Mouse (Mus musculus) macrophage (primary cell): ENCODE data around the gene Catsper1. TPM values are rescaled to one million over a fixed set of nuclear protein-coding genes. Genes with fewer than 3 reads are reported as not detected.

Source experiments
- H3K27ac ChIP-seq: fragments of 350-480 bp; formaldehyde crosslinking; 2 replicates; pipeline ENCODE4 v1.9.0; 2021
- H3K36me3 ChIP-seq: fragments of 350-480 bp; formaldehyde crosslinking; 2 replicates; pipeline ENCODE4 v1.9.0; 2021; ENCODE audit errors: inconsistent target
- H3K4me3 ChIP-seq: fragments of 350-480 bp; formaldehyde crosslinking; 2 replicates; pipeline ENCODE4 v1.9.0; 2021; ENCODE audit errors: inconsistent target
- H3K79me2 ChIP-seq: fragments of 350-480 bp; formaldehyde crosslinking; 2 replicates; pipeline ENCODE4 v1.9.0; 2021; ENCODE audit errors: inconsistent target
- WGBS: methylation state at CpG from one replicate; pipeline ENCODE4 v1.1.7; 2026; ENCODE audit warnings: inconsistent platforms; ENCODE audit not compliant: missing documents; 5-methylcytosine and 5-hydroxymethylcytosine counted together
- polyA plus RNA-seq: library from polyadenylated mRNA; stranded (reverse); fragments of 250-400 nt; gene quantifications from 3 replicates; pipeline ENCODE4 v1.2.4, GENCODE M21; 2018; ENCODE audit warnings: inconsistent platforms

Catsper1 gene
- polyA plus RNA-seq, 1 experiment from 2014 or later, result not detected

DNA sequence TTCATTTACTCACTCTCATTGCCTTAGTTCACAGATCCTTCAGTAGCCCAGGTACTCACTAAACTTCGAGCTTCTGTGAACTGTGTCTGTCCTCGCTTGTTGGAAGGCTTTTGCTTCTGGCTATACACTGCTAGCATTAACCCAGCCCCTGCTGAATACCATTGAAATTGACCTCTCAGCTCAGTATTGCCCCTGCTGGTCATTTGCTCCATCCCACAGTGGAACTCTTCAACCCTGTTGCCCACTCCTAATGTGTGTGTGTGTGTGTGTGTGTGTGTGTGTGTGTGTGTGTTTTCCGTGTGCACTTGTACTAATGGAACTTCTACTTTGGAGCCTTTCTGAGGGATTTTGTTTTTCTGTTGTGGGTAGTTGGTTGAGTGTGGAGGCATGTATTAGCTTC, 35.4 kb downstream of the Catsper1 start:
- H3K4me3 ChIP-seq, result no peak overlapping the region
- H3K36me3 ChIP-seq, result peaks cover 15% of the 10 kb centered on the region
- 83% methylated on average over 2 of the region's 3 CpGs for WGBS

DNA sequence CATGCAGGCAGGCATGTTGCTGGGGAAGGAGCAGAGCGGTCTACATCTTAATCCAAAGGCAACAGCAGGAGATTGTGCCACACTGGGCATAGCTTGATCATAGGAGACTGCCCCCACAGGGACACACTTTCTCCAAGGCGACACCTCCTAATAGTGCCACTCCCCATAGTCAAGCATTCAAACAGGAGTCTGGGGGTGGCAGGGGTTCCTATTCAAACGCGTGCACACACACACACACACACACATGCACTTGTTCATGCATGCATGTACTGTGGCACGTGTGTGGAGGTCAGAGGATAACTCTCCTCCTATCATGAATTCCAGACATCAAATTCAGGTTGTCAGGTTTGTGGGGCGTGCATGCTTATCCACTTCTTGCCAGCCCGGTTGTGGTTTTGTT, 37.2 kb downstream of the Catsper1 start:
- H3K79me2 ChIP-seq, result peaks cover 17% of the 10 kb centered on the region
- WGBS, result 94% methylated on average over 7 of the region's 7 CpGs
- no peak overlapping the region for H3K4me3 ChIP-seq
- H3K36me3 ChIP-seq, result peaks cover 15% of the 10 kb centered on the region
- no peak overlapping the region for H3K27ac ChIP-seq

More for the DNA sequence above, 35.4 kb downstream of the Catsper1 start:
- no peak overlapping the region for H3K27ac ChIP-seq
- H3K79me2 ChIP-seq, result peaks cover 26% of the 10 kb centered on the region

DNA sequence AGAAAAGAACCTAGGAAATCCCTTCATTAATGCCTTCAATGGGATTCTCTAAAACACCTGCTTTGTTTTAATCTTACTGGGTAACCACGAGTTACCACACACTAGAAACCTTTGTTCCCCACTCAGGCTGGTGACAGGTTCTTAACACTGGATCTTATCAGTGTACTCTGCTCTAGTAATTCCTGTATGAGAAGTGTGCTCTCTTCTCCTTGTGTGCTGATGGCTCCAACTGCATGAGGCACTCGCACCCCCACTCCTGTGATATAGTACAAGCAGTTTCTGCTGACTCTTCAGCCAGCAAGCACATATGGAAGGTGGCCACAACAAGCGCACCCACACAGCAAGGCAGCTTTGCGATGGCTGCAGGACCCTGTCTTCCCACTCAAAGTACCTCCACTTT, 38.6 kb downstream of the Catsper1 start:
- Histone ChIP-seq H3K79me2 (peaks cover 3% of the 10 kb centered on the region), H3K4me3 (no peak overlapping the region), H3K36me3 (peaks cover 30% of the 10 kb centered on the region), H3K27ac (no peak overlapping the region)
- WGBS, result 97% methylated on average over 4 of the region's 4 CpGs

DNA sequence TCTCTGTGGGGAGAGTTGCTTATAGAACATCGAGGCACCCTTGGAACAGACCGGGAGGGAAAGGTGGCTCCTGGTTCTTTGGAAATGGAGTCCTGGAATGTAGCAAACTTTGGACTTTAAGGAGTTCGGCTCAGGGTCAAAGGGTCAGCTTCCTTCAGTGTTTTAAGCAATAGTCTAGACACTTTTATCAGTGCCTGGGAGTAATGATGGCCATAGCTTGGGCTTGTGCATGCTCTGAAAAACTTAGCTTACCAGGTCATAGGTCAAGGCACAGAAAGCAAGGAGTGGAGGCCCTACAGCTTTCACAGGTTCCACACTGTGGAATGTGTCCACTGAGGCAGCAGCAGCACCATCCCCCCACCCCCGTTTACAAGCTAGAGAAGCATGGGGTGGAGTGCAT, 39.2 kb downstream of the Catsper1 start:
- 91% methylated on average over 4 of the region's 4 CpGs for WGBS
- peaks cover 33% of the 10 kb centered on the region for H3K36me3 ChIP-seq
- H3K4me3 ChIP-seq, result no peak overlapping the region
- no peak overlapping the region for H3K27ac ChIP-seq
- no peaks in the 10 kb centered on the region for H3K79me2 ChIP-seq

DNA sequence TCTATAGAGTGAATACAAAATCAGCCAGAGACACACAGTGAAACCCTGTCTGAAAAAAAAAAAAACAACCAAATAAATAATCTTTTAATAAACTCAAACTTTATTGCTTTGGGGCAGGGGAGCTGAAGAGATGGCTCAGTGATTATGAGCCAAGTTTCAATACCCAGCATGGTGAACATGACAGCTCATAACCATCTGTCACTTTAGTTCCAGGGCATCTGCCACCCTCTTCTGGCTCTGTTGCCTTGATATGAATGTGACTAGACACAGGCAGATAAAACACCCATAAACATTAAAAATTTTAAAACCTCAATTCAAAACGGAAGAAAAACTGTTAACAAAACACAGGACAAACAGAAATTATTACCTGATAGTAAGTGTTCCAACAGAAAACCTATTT, 41.9 kb downstream of the Catsper1 start:
- Histone ChIP-seq H3K79me2 (no peaks in the 10 kb centered on the region), H3K36me3 (peaks cover 48% of the 10 kb centered on the region), H3K27ac (no peak overlapping the region), H3K4me3 (no peak overlapping the region)
- 92% methylated on average over 1 of the region's 1 CpGs for WGBS

DNA sequence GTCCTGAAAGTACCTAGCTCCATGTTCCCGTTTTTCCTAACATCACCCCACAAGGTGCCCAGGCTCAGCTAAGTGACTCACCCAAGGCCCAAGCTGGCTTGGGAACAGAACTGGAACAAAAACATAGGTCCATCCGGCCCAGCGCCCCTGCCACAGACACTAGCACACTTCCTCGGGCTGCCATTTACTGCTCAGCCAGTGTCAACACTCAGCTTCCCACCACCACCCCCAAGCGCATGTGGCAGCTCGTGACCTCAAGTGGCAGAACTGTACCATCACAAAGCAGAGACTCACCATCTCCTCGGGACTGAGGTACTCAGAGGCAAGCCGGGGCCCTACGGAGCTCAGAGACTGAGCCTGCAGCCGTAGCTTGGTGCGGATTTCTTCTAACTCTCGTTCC, 47.8 kb downstream of the Catsper1 start:
- WGBS, result 94% methylated on average over 12 of the region's 12 CpGs
- no peak overlapping the region for H3K4me3 ChIP-seq
- peaks cover 38% of the 10 kb centered on the region for H3K79me2 ChIP-seq
- H3K36me3 ChIP-seq, result peaks cover 72% of the 10 kb centered on the region
- H3K27ac ChIP-seq, result no peak overlapping the region

DNA sequence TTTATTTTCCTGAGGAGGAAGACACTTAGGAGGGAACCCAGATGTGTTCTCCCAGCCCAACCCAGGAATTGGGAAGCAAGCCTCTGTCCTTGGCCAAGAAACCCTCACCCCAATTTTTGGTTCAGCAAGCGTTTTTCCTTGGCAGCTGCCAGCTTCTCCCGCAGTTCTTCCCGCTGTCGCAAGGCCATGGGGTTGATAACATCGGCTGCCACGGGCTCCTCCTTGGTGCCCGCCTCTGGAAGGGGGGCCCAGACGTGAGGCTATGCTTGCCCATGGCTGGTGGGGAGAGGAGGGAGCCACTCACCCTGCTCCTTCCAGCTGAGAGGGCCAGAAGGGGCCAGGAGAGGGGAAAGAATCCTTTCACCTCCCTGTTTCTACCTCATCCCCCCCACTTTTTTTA, 49.2 kb downstream of the Catsper1 start:
- Histone ChIP-seq H3K36me3 (peaks cover 58% of the 10 kb centered on the region), H3K27ac (no peak overlapping the region), H3K79me2 (peaks cover 38% of the 10 kb centered on the region), H3K4me3 (no peak overlapping the region)
- 91% methylated on average over 8 of the region's 8 CpGs for WGBS

DNA sequence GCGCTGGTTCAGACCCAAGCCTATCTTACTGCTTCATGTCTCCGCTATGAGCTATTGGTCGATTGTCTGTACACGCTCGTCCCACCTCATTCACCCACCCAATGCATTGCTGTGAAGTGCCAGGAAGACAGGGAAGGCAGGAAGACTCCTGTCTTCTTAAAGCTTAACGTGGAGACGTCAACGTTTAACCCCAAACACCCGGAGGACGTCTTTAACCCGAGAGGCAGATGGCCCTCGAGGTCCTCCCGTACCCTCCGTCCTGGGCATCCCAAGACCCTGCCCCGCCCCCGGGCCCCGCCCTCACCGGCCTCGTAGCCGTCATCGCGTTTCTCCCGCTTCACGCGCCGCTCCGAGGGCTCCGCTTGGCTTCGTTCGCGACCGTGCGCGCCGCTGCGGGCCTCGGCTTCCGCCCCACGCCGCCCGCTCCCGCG, 52.5 kb downstream of the Catsper1 start:
- H3K79me2 ChIP-seq, result peaks cover 38% of the 10 kb centered on the region
- under 1% methylated on average over 41 of the region's 43 CpGs for WGBS
- H3K27ac ChIP-seq, result no peak overlapping the region; the same call in 1 of the 2 replicates
- H3K36me3 ChIP-seq, result peaks cover 25% of the 10 kb centered on the region
- peak overlapping the region; percentile 79 for H3K4me3 ChIP-seq

DNA sequence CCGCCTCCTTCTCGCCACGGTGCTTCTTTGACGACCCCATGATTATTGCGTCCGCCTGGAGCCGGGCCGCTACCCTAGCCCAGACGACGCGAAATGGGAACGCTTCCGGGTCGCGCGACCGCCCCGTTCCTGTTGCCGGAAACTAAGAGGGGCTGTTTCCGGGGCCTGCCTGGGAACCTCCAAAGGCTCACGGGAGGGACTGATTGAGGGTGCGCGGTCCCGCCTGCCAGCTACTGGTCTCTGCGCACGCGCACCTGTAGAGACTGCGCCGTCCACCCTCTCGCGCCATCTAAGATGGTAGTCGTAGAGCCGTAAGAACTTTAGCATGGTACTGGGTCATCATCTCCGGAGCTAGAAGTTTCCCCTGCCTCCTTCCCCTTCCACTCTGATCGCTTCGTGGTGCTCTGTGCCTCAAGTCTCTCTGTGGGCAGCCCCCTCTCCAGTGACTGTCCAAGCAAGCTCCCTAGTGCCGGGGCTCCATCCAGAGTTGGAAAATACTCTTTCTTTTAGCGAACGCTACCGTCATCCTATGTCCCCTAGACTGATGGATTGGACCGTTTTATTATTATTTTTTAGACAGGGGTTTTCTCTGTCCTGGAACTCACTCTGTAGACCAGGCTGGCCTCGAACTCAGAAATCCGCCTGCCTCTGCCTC, 53.2 kb downstream of the Catsper1 start, which contains the start of gene Sart1:
Sart1 (minus strand) TSS at position 116 of the 655 bp plus-strand sequence.
- Histone ChIP-seq H3K4me3 (peak within 1 kb of the TSS; percentile 79), H3K79me2 (peaks cover 38% of the 10 kb centered on the region), H3K36me3 (peaks cover 18% of the 10 kb centered on the region), H3K27ac (peak within 1 kb of the TSS; percentile 66)
- WGBS, result under 1% methylated on average over 36 of the region's 43 CpGs

DNA sequence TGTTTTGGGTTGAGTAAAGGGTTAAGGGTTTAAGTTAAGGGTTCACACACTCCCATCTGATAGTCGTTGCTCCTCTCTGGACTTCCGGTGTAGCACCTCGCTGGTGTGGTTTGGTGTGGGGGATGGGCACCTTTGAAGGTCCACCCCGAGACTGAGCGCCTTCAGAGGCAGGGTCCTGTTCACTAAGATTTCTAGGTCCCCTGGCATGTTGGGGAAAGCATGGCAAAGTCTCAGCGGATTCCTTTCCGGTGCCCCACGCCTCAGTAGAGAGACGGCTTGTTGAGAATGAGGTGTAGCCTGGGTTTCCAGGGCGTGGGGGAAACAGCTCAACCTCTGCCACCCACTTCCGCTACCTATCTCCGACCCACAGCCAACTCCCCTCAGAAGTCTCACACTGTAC, 54.1 kb downstream of the Catsper1 start:
- H3K79me2 ChIP-seq, result peaks cover 35% of the 10 kb centered on the region
- peaks cover 9% of the 10 kb centered on the region; the same call in 1 of the 2 replicates for H3K36me3 ChIP-seq
- H3K27ac ChIP-seq, result peak overlapping the region; percentile 66
- peak overlapping the region; percentile 79 for H3K4me3 ChIP-seq
- 4% methylated on average over 12 of the region's 12 CpGs for WGBS

DNA sequence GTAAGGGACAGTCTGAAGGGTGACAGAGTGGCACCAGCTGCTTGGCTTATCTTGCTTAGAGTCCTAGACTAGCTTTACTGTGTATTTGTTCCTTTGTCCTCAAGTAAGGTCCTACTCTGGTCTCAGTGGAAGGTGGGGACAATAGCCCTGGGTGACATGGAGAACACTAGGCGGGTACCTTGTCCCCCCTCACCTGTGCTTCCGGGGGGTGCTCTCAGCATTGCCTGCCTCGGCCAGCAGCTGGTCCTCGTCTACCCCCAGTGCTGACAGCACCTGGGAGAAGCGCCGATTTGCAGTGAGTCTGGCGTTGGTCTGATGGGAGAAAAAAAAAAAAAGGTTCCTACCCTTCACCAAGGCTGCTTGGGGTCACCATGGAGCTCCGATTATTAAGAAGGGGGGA, 54.9 kb downstream of the Catsper1 start:
- H3K4me3 ChIP-seq, result no peak overlapping the region
- WGBS, result 73% methylated on average over 8 of the region's 8 CpGs
- peaks cover 27% of the 10 kb centered on the region for H3K79me2 ChIP-seq
- peaks cover under 1% of the 10 kb centered on the region; the same call in 1 of the 2 replicates for H3K36me3 ChIP-seq
- H3K27ac ChIP-seq, result peak overlapping the region; percentile 66; the same call in 1 of the 2 replicates

DNA sequence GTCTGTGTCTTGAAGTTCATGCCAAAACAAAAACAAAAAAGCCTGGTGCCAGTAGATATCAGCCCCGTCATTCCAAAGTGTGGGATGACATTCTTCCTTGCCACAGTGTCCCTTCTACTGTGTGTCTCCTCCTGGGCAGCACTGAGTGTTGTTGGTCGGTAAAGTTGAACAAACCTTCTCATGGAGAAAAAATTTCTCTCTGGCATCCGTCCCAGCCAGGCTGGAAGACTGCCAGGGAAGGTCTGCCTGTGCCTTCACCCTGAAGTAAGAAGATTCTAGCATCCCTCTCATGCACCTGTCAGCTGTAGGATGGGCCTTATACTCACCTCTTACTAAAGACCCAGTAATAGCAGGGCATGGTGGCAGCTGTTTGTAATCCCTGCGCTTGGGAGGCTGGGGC, 57.4 kb downstream of the Catsper1 start:
- WGBS, result 61% methylated on average over 4 of the region's 4 CpGs
- no peaks in the 10 kb centered on the region for H3K36me3 ChIP-seq
- H3K27ac ChIP-seq, result no peak overlapping the region
- peaks cover 3% of the 10 kb centered on the region for H3K79me2 ChIP-seq
- no peak overlapping the region for H3K4me3 ChIP-seq

Other genes with a start within 250 kb of the Catsper1 start
- gene Yif1a, start 247.2 kb upstream of the Catsper1 start, polyA plus RNA-seq, result 32.3 to 57.6 TPM (median 51.7 TPM) in 3 replicates
- gene Cnih2, start 237.2 kb upstream of the Catsper1 start, polyA plus RNA-seq, result 0.28 TPM in 1 of 3 replicates, not detected in the others
- 120 to 188 TPM (median 152 TPM) in 3 replicates for gene Rab1b, start 228.7 kb upstream of the Catsper1 start, polyA plus RNA-seq
- 9.0 to 14.1 TPM (median 10.4 TPM) in 3 replicates for gene Klc2, start 217.2 kb upstream of the Catsper1 start, polyA plus RNA-seq
- gene Pacs1, start 62.6 kb upstream of the Catsper1 start, polyA plus RNA-seq, result 14.8 to 16.9 TPM (median 16.9 TPM) in 3 replicates
- gene Sf3b2, start 40.3 kb upstream of the Catsper1 start, polyA plus RNA-seq, result 131 to 171 TPM (median 133 TPM) in 3 replicates
- gene Gal3st3, start 37.4 kb upstream of the Catsper1 start, polyA plus RNA-seq, result not detected in 3 replicates
- gene Cst6, start 13.8 kb downstream of the Catsper1 start, polyA plus RNA-seq, result 0.05 to 0.27 TPM in 2 of 3 replicates, not detected in the other
- 12.7 to 36.5 TPM (median 17.7 TPM) in 3 replicates for gene Eif1ad, start 31.0 kb downstream of the Catsper1 start, polyA plus RNA-seq
- 43.3 to 113 TPM (median 54.5 TPM) in 3 replicates for gene Banf1, start 31.4 kb downstream of the Catsper1 start, polyA plus RNA-seq
- gene Sart1, start 53.0 kb downstream of the Catsper1 start, polyA plus RNA-seq, result 31.4 to 48.9 TPM (median 32.4 TPM) in 3 replicates
- gene Tsga10ip, start 66.8 kb downstream of the Catsper1 start, polyA plus RNA-seq, result not detected in 3 replicates
- 147 to 170 TPM (median 156 TPM) in 3 replicates for gene Drap1, start 89.2 kb downstream of the Catsper1 start, polyA plus RNA-seq
- 28.7 to 55.4 TPM (median 29.9 TPM) in 3 replicates for gene AI837181, start 89.4 kb downstream of the Catsper1 start, polyA plus RNA-seq
- gene Fosl1, start 111.8 kb downstream of the Catsper1 start, polyA plus RNA-seq, result 0.43 TPM in 1 of 3 replicates, not detected in the others
- 0.80 to 3.3 TPM (median 2.9 TPM) in 3 replicates for gene Ccdc85b, start 122.2 kb downstream of the Catsper1 start, polyA plus RNA-seq
- gene Fibp, start 124.9 kb downstream of the Catsper1 start, polyA plus RNA-seq, result 40.2 to 58.1 TPM (median 52.2 TPM) in 3 replicates
- 0.24 to 0.53 TPM in 2 of 3 replicates, not detected in the other for gene Ctsw, start 132.8 kb downstream of the Catsper1 start, polyA plus RNA-seq
- gene Efemp2, start 138.2 kb downstream of the Catsper1 start, polyA plus RNA-seq, result 4.6 to 7.5 TPM (median 6.8 TPM) in 3 replicates
- 6.4 to 14.5 TPM (median 10.8 TPM) in 3 replicates for gene Mus81, start 152.7 kb downstream of the Catsper1 start, polyA plus RNA-seq
- 1,230 to 2,008 TPM (median 1,377 TPM) in 3 replicates for gene Cfl1, start 154.7 kb downstream of the Catsper1 start, polyA plus RNA-seq
- gene 1700020D05Rik, start 168.0 kb downstream of the Catsper1 start, polyA plus RNA-seq, result 0.34 to 1.6 TPM (median 0.91 TPM) in 3 replicates
- gene Snx32, start 174.8 kb downstream of the Catsper1 start, polyA plus RNA-seq, result 5.5 to 23.0 TPM (median 11.7 TPM) in 3 replicates
- 0.11 TPM in 1 of 3 replicates, not detected in the others for gene Ovol1, start 224.9 kb downstream of the Catsper1 start, polyA plus RNA-seq
- 10.0 to 20.3 TPM (median 16.8 TPM) in 3 replicates for gene Ap5b1, start 232.3 kb downstream of the Catsper1 start, polyA plus RNA-seq